Mouse (Mus musculus) MEL (cell line): ENCODE data around the gene Lmf2. TPM values are rescaled to one million over a fixed set of nuclear protein-coding genes. Genes with fewer than 3 reads are reported as not detected.

ENCODE experiments used
- DNase-seq: peaks from one replicate; pipeline ENCODE4 v3.0.0; 2011; ENCODE audit warnings: low read depth, low spot score
- H3K27ac ChIP-seq: 2 replicates; pipeline ENCODE4 v1.5.1; 2012; ENCODE audit warnings: low read depth, mild to moderate bottlenecking, control low read depth, low read length, moderate library complexity; ENCODE audit not compliant: control insufficient read depth
- H3K27me3 ChIP-seq, 2 experiments: fragments of 150-350 bp in 1 of 2; sonication (generic) in 1 of 2; 2 replicates each; pipeline ENCODE4 v1.6.1; 2012; ENCODE audit warnings: low read length in 2 of 2, mild to moderate bottlenecking in 2 of 2, improper control_type of control experiment in 1 of 2, moderate library complexity in 1 of 2; ENCODE audit not compliant: insufficient read depth in 2 of 2, control insufficient read depth in 1 of 2
- H3K36me3 ChIP-seq, 2 experiments: 2 replicates each; pipeline ENCODE4 v1.6.1; 2012 to 2014; ENCODE audit warnings: low read length in 2 of 2, improper control_type of control experiment in 1 of 2, inconsistent platforms in 1 of 2, mild to moderate bottlenecking in 1 of 2; ENCODE audit not compliant: insufficient read depth in 2 of 2, control insufficient read depth in 1 of 2
- H3K4me1 ChIP-seq, 2 experiments: fragments of 150-350 bp in 1 of 2; sonication (generic) in 1 of 2; 2 replicates each; pipeline ENCODE4 v1.6.1; 2012; ENCODE audit warnings: low read length in 2 of 2, improper control_type of control experiment in 1 of 2, mild to moderate bottlenecking in 1 of 2; ENCODE audit not compliant: insufficient read depth in 2 of 2, control insufficient read depth in 1 of 2
- H3K4me3 ChIP-seq, 2 experiments: fragments of 150-350 bp in 1 of 2; sonication (generic) in 1 of 2; 2 replicates each; pipeline ENCODE4 v1.5.1; 2012; ENCODE audit warnings: low read depth in 2 of 2, low read length in 2 of 2, mild to moderate bottlenecking in 2 of 2, moderate library complexity in 2 of 2, control low read depth in 1 of 2, improper control_type of control experiment in 1 of 2; ENCODE audit not compliant: control insufficient read depth in 1 of 2, insufficient read depth in 1 of 2
- H3K79me2 ChIP-seq: 2 replicates; pipeline ENCODE4 v1.6.1; 2012; ENCODE audit warnings: mild to moderate bottlenecking, low read length, moderate library complexity; ENCODE audit not compliant: control insufficient read depth, poor library complexity, insufficient read depth
- H3K9ac ChIP-seq: 2 replicates; pipeline ENCODE4 v1.6.1; 2012; ENCODE audit warnings: low read depth, mild to moderate bottlenecking, control low read depth, low read length, moderate library complexity; ENCODE audit not compliant: control insufficient read depth, poor library complexity, severe bottlenecking
- H3K9me3 ChIP-seq: fragments of 150-350 bp; sonication (generic); replicated peaks from 2 replicates; pipeline ENCODE4 v1.6.1; 2012; ENCODE audit warnings: mild to moderate bottlenecking, low read length, improper control_type of control experiment, moderate library complexity; ENCODE audit not compliant: insufficient read depth
- CHD2 ChIP-seq: IDR thresholded peaks from 2 replicates; pipeline ENCODE4 v1.6.1; 2011; ENCODE audit warnings: low read length, improper control_type of control experiment
- CTCF ChIP-seq, 3 experiments: IDR thresholded peaks in 2 of 3; conservative IDR thresholded peaks in 1 of 3; 2 replicates each; pipeline ENCODE4 v1.5.1; 2011 to 2012; ENCODE audit warnings: low read length in 3 of 3, low read depth in 2 of 3, mild to moderate bottlenecking in 2 of 3, improper control_type of control experiment in 1 of 3, inconsistent platforms in 1 of 3, mixed read lengths in 1 of 3, moderate library complexity in 1 of 3; ENCODE audit not compliant: control insufficient read depth in 1 of 3, insufficient read depth in 1 of 3, poor library complexity in 1 of 3, severe bottlenecking in 1 of 3
- ELF1 ChIP-seq: IDR thresholded peaks from 2 replicates; pipeline ENCODE4 v1.6.1; 2014; ENCODE audit warnings: low read depth, mild to moderate bottlenecking, inconsistent platforms, low read length, improper control_type of control experiment, moderate library complexity
- GATA1 ChIP-seq: IDR thresholded peaks from 2 replicates; pipeline ENCODE4 v1.6.1; 2011; ENCODE audit warnings: low read depth, low read length, improper control_type of control experiment
- JUND ChIP-seq: IDR thresholded peaks from 2 replicates; pipeline ENCODE4 v1.6.1; 2011; ENCODE audit warnings: low read depth, mild to moderate bottlenecking, improper control_type of control experiment, low read length
- KAT2A ChIP-seq: conservative IDR thresholded peaks from 2 replicates; pipeline ENCODE4 v1.6.1; 2012; ENCODE audit warnings: low read depth, low read length, improper control_type of control experiment, inconsistent platforms
- MAFK ChIP-seq: IDR thresholded peaks from 2 replicates; pipeline ENCODE4 v1.6.1; 2011; ENCODE audit warnings: low read depth, mild to moderate bottlenecking, low read length, improper control_type of control experiment, borderline replicate concordance
- MAX ChIP-seq: IDR thresholded peaks from 2 replicates; pipeline ENCODE4 v1.6.1; 2011; ENCODE audit warnings: low read length, improper control_type of control experiment
- MXI1 ChIP-seq: IDR thresholded peaks from 2 replicates; pipeline ENCODE4 v1.6.1; 2011; ENCODE audit warnings: mild to moderate bottlenecking, low read depth, low read length, improper control_type of control experiment
- MYB ChIP-seq: IDR thresholded peaks from 2 replicates; pipeline ENCODE4 v1.6.1; 2011; ENCODE audit warnings: mild to moderate bottlenecking, low read depth, low read length, improper control_type of control experiment
- NELFE ChIP-seq: IDR thresholded peaks from 2 replicates; pipeline ENCODE4 v1.6.1; 2011; ENCODE audit warnings: low read depth, low read length, improper control_type of control experiment
- NRF1 ChIP-seq: IDR thresholded peaks from 2 replicates; pipeline ENCODE4 v1.6.1; 2014; ENCODE audit warnings: low read depth, mild to moderate bottlenecking, inconsistent platforms, low read length, improper control_type of control experiment, moderate library complexity; ENCODE audit not compliant: poor library complexity, insufficient read depth, severe bottlenecking
- POLR2A ChIP-seq, 2 experiments: IDR thresholded peaks; 2 replicates each; pipeline ENCODE4 v1.6.1; 2011 to 2012; ENCODE audit warnings: low read length in 2 of 2, mild to moderate bottlenecking in 2 of 2, control low read depth in 1 of 2, improper control_type of control experiment in 1 of 2, low read depth in 1 of 2, moderate library complexity in 1 of 2; ENCODE audit not compliant: control insufficient read depth in 1 of 2, insufficient read depth in 1 of 2, poor library complexity in 1 of 2
- POLR2AphosphoS5 ChIP-seq: IDR thresholded peaks from 2 replicates; pipeline ENCODE4 v1.6.1; 2012; ENCODE audit warnings: low read depth, borderline replicate concordance, mild to moderate bottlenecking, inconsistent platforms, low read length, moderate library complexity, mixed read lengths
- SIN3A ChIP-seq: IDR thresholded peaks from 2 replicates; pipeline ENCODE4 v1.6.1; 2012; ENCODE audit warnings: low read length, improper control_type of control experiment, inconsistent platforms
- TBP ChIP-seq: IDR thresholded peaks from 2 replicates; pipeline ENCODE4 v1.8.0; 2011; ENCODE audit warnings: low read depth, low read length, improper control_type of control experiment
- UBTF ChIP-seq: IDR thresholded peaks from 2 replicates; pipeline ENCODE4 v1.6.1; 2012; ENCODE audit warnings: low read depth, mild to moderate bottlenecking, inconsistent platforms, low read length, improper control_type of control experiment, moderate library complexity, borderline replicate concordance; ENCODE audit not compliant: insufficient read depth
- USF1 ChIP-seq: IDR thresholded peaks from 2 replicates; pipeline ENCODE4 v1.6.1; 2014; ENCODE audit warnings: low read depth, mild to moderate bottlenecking, inconsistent platforms, low read length, improper control_type of control experiment, moderate library complexity
- USF2 ChIP-seq, 2 experiments: IDR thresholded peaks; 2 replicates each; pipeline ENCODE4 v1.6.1; 2011 to 2012; ENCODE audit warnings: improper control_type of control experiment in 2 of 2, low read length in 2 of 2, borderline replicate concordance in 1 of 2, inconsistent platforms in 1 of 2, low read depth in 1 of 2, mild to moderate bottlenecking in 1 of 2; ENCODE audit not compliant: insufficient read depth in 1 of 2
- ZKSCAN1 ChIP-seq: IDR thresholded peaks from 2 replicates; pipeline ENCODE4 v1.6.1; 2012; ENCODE audit warnings: low read depth, mild to moderate bottlenecking, inconsistent platforms, low read length, improper control_type of control experiment, moderate library complexity
- ZNF384 ChIP-seq: IDR thresholded peaks from 2 replicates; pipeline ENCODE4 v1.6.1; 2012; ENCODE audit warnings: low read depth, mild to moderate bottlenecking, inconsistent platforms, low read length, improper control_type of control experiment
- polyA plus RNA-seq, 2 experiments: library from polyadenylated mRNA; stranded (reverse) in 1 of 2; unstranded in 1 of 2; fragments of >175 nt in 1 of 2; fragments of >200 nt in 1 of 2; gene quantifications; 2 replicates each; pipeline versions ENCODE4 v1.2.1 to v1.2.4; 2012; ENCODE audit warnings: low replicate concordance in 2 of 2, low read depth in 1 of 2; ENCODE audit not compliant: insufficient read length in 2 of 2, insufficient read depth in 1 of 2, missing spikeins in 1 of 2
- total RNA-seq: library from RNA; depleted of rRNA; stranded (reverse); fragments of 300-350 nt; gene quantifications from 2 replicates; pipeline ENCODE4 v1.2.3, GENCODE M21; 2012

The Lmf2 gene
- total and polyA plus RNA-seq, 3 experiments: 14.5 to 52.0 TPM; not detected in 1

GRCm38 (mm10) chr15:89356372-89356771, 913 bp upstream of the Lmf2 start (continued):
- no peak for TF ChIP-seq GATA1
- TF ChIP-seq CHD2: peak; percentile 56
- no peak for TF ChIP-seq MYB
- 0 out of 2 replicates have a peak, but pooled peaks have one; percentile 30 for TF ChIP-seq KAT2A
- no peak for TF ChIP-seq NRF1
- TF ChIP-seq TBP: peak; percentile 53; the same call in 1 of the 2 replicates
- TF ChIP-seq SIN3A: peak; percentile 91
- peak in 1 of 2 experiments; percentile 36; a peak in 2 of 4 replicates for TF ChIP-seq POLR2A (IDR thresholded peaks at IDR 0.05; ENCODE audit: control insufficient read depth in 1 of 2, insufficient read depth in 1 of 2, low read depth in 1 of 2, low read length in 2 of 2, poor library complexity in 1 of 2)
- TF ChIP-seq UBTF: no peak
- peak; percentile 49 for TF ChIP-seq MAX
- TF ChIP-seq, all 39 proteins: peak for 14

DNA sequence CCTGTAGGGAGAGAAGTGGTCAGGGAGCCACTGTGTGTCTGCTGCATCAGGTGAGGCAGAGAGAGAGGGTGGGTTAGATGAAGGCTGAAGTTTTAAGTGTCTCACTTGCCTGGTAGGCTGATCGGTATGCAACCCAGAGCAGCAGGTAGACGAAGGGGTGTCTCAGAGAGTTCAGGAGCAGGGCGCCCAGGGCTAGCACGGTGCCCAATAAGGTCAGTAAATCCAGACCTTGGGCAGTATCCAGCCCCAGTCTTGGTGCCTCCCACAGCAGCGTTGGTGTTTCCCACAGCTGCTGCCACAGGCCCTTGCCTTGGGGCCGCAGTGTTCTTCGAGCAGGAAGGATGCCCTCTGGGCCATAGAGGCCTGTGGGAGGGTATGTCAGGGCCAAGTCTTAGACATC, 1.0 kb downstream of the Lmf2 start:
- no peaks in the 10 kb centered on the region for H3K27me3 ChIP-seq
- H3K9ac ChIP-seq: peak overlapping the region; percentile 90
- peaks cover 43% of the 10 kb centered on the region for H3K79me2 ChIP-seq
- H3K9me3 ChIP-seq: no peaks in the 10 kb centered on the region
- peaks cover 21% of the 10 kb centered on the region in 2 experiments for H3K4me1 ChIP-seq
- peak overlapping the region; percentile 91 for H3K4me3 ChIP-seq
- H3K36me3 ChIP-seq: peaks cover 0 to 27% of the 10 kb centered on the region in 2 experiments
- DNase-seq: no peak
- no peak overlapping the region for H3K27ac ChIP-seq
- TF ChIP-seq MXI1: no peak
- TF ChIP-seq MAX: no peak
- no peak for TF ChIP-seq ZNF384
- no peak for TF ChIP-seq USF1
- no peak for TF ChIP-seq CTCF (IDR thresholded peaks at IDR 0.05 in 2 of 3, conservative IDR thresholded peaks at IDR 0.05 in 1 of 3; ENCODE audit: control insufficient read depth in 1 of 3, insufficient read depth in 1 of 3, low read depth in 2 of 3, low read length in 3 of 3, poor library complexity in 1 of 3, severe bottlenecking in 1 of 3)
- no peak for TF ChIP-seq POLR2AphosphoS5
- no peak for TF ChIP-seq MYB
- no peak for TF ChIP-seq POLR2A (IDR thresholded peaks at IDR 0.05; ENCODE audit: control insufficient read depth in 1 of 2, insufficient read depth in 1 of 2, low read depth in 1 of 2, low read length in 2 of 2, poor library complexity in 1 of 2)
- no peak for TF ChIP-seq GATA1
- TF ChIP-seq USF2 (IDR thresholded peaks at IDR 0.05; ENCODE audit: borderline replicate concordance in 1 of 2, insufficient read depth in 1 of 2, low read depth in 1 of 2, low read length in 2 of 2): no peak
- TF ChIP-seq NELFE: no peak
- TF ChIP-seq UBTF: no peak
- no peak for TF ChIP-seq SIN3A
- no peak for TF ChIP-seq ELF1
- no peak for TF ChIP-seq ZKSCAN1
- no peak for TF ChIP-seq JUND
- no peak for TF ChIP-seq MAFK
